Mouse (Mus musculus) ES-E14 (cell line): Measurements from ENCODE around the gene Nav2. TPM values are rescaled to one million over a fixed set of nuclear protein-coding genes. Genes with fewer than 3 reads are reported as not detected.

ENCODE experiments used
- DNase-seq: peaks from one replicate; pipeline ENCODE4 v3.0.0-alpha.2; 2013; ENCODE audit warnings: low read depth, low spot score
- H3K27ac ChIP-seq: 2 replicates; pipeline ENCODE4 v1.5.1; 2012; ENCODE audit warnings: low read depth, mild to moderate bottlenecking, low read length, moderate library complexity, mixed read lengths; ENCODE audit not compliant: poor library complexity, insufficient read depth, severe bottlenecking
- H3K36me3 ChIP-seq: 2 replicates; pipeline ENCODE4 v1.6.1; 2012; ENCODE audit warnings: mild to moderate bottlenecking, low read length, moderate library complexity, mixed read lengths; ENCODE audit not compliant: control insufficient read depth, poor library complexity, insufficient read depth, severe bottlenecking
- H3K4me1 ChIP-seq, 2 experiments: fragments of 150-350 bp in 1 of 2; sonication (generic) in 1 of 2; 2 replicates each; pipeline ENCODE4 v1.6.1; 2012; ENCODE audit warnings: low read length in 2 of 2, mild to moderate bottlenecking in 1 of 2, mixed read lengths in 1 of 2; ENCODE audit not compliant: control insufficient read depth in 2 of 2, insufficient read depth in 2 of 2, poor library complexity in 1 of 2
- H3K4me3 ChIP-seq, 2 experiments: fragments of 150-350 bp in 1 of 2; sonication (generic) in 1 of 2; 2 replicates each; pipeline ENCODE4 v1.5.1; 2012; ENCODE audit warnings: low read length in 2 of 2, low read depth in 1 of 2, mild to moderate bottlenecking in 1 of 2, mixed read lengths in 1 of 2; ENCODE audit not compliant: insufficient read depth in 1 of 2, poor library complexity in 1 of 2, severe bottlenecking in 1 of 2
- H3K9ac ChIP-seq: 2 replicates; pipeline ENCODE4 v1.6.1; 2012; ENCODE audit warnings: low read depth, mild to moderate bottlenecking, low read length, mixed read lengths; ENCODE audit not compliant: poor library complexity, insufficient read depth, severe bottlenecking
- H3K9me3 ChIP-seq: fragments of 150-350 bp; sonication (generic); 2 replicates; pipeline ENCODE4 v1.6.1; 2012; ENCODE audit warnings: low read depth, mild to moderate bottlenecking, low read length; ENCODE audit not compliant: control insufficient read depth, insufficient read depth
- CHD2 ChIP-seq: IDR thresholded peaks from 2 replicates; pipeline ENCODE4 v1.6.1; 2014; ENCODE audit warnings: mild to moderate bottlenecking, low read depth, low read length, inconsistent platforms
- HCFC1 ChIP-seq: IDR thresholded peaks from 2 replicates; pipeline ENCODE4 v1.6.1; 2012; ENCODE audit warnings: low read length, inconsistent platforms, borderline replicate concordance; ENCODE audit not compliant: insufficient read depth
- MAFK ChIP-seq: IDR thresholded peaks from 2 replicates; pipeline ENCODE4 v1.6.1; 2014; ENCODE audit warnings: mild to moderate bottlenecking, low read depth, low read length, inconsistent platforms; ENCODE audit not compliant: insufficient read depth
- ZC3H11A ChIP-seq: IDR thresholded peaks from 2 replicates; pipeline ENCODE4 v1.6.1; 2012; ENCODE audit warnings: low read depth, mild to moderate bottlenecking, inconsistent platforms, low read length, borderline replicate concordance
- ZNF384 ChIP-seq: IDR thresholded peaks from 2 replicates; pipeline ENCODE4 v1.6.1; 2012; ENCODE audit warnings: low read depth, low read length, inconsistent platforms
- in situ Hi-C, 2 experiments: fragments of 600-800 bp; cut with MboI; formaldehyde crosslinking; loops; one replicate each; pipeline ENCODE4 v1.15.1; 2025; ENCODE audit warnings: low sequenced_read_pairs in 2 of 2, inconsistent platforms in 1 of 2; ENCODE audit not compliant: unreplicated experiment in 2 of 2
- total RNA-seq: library from RNA; depleted of rRNA; stranded (reverse); fragments of 300-350 nt; gene quantifications from 2 replicates; pipeline ENCODE4 v1.2.3, GENCODE M21; 2012

The Nav2 gene
- total RNA-seq, 1 experiment = 18.2 TPM

DNA sequence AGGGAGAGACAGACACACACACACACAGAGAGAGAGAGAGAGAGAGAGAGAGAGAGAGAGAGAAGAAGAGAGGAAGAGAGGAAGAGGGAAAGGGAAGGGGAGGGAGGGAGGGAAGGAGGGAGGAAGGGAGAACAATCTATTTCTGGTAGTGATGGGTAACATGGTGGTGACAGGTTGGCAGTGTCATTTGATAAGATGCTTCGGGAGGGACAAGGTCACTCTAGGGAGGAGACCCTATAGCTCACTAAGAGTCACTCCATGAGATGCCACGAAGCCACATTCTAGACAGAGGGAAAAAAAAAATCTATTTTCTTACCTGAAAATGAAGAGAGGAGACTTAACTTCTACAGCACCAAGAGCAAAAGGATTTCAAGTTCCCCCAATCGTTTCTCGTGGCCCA lies 12.5 kb upstream of the Nav2 start:
- in situ Hi-C loops = no loop called here
- H3K27ac ChIP-seq = no peak overlapping the region
- no peak for DNase-seq
- TF ChIP-seq HCFC1 = no peak
- no peak for TF ChIP-seq ZNF384
- TF ChIP-seq ZC3H11A = no peak
- no peak for TF ChIP-seq MAFK
- no peaks in the 10 kb centered on the region for H3K9me3 ChIP-seq
- no peak overlapping the region for H3K9ac ChIP-seq
- H3K4me3 ChIP-seq = no peak overlapping the region
- H3K4me1 ChIP-seq = peaks cover 2 to 3% of the 10 kb centered on the region in 2 experiments; a peak in 2 of 4 replicates
- no peaks in the 10 kb centered on the region for H3K36me3 ChIP-seq

DNA sequence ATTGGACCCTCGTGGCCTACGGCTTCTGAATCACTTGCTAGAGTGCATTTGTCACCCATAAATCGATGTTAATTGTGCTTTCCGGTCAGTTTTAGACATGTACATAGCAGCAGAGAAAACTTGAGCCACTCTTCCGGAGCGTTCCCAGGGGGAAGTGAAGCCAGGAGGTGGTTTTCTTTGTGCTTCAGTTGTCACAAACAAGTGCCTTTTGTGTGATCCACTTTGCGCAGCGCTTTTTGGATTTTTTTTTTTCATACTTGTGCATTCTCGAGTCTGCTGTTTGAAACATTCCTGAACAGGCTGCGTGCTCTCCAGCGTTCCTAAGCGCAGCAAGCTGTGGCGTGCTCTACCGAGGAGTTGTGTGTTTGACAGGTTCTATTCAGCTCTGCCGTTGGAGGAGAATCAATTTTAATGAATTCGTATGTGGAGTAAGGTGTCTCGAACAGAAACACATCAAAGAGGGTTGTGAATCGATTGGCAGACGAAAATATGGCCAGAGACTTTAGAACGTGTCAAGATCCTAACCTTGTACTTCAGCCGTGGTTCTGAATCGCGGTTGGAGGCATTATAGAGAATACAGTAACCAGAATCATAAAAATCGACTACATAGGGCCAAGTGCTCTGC lies 10.9 kb upstream of the Nav2 start:
- no peak overlapping the region for H3K4me3 ChIP-seq
- no peak overlapping the region for H3K9ac ChIP-seq
- DNase-seq = no peak
- in situ Hi-C loops = no loop called here
- H3K36me3 ChIP-seq = no peaks in the 10 kb centered on the region
- H3K27ac ChIP-seq = no peak overlapping the region
- no peaks in the 10 kb centered on the region for H3K9me3 ChIP-seq
- no peak for TF ChIP-seq ZNF384
- TF ChIP-seq CHD2 = no peak
- no peak for TF ChIP-seq MAFK
- TF ChIP-seq ZC3H11A = no peak
- no peak for TF ChIP-seq HCFC1
- H3K4me1 ChIP-seq = peaks cover 2 to 3% of the 10 kb centered on the region in 2 experiments; a peak in 2 of 4 replicates

DNA sequence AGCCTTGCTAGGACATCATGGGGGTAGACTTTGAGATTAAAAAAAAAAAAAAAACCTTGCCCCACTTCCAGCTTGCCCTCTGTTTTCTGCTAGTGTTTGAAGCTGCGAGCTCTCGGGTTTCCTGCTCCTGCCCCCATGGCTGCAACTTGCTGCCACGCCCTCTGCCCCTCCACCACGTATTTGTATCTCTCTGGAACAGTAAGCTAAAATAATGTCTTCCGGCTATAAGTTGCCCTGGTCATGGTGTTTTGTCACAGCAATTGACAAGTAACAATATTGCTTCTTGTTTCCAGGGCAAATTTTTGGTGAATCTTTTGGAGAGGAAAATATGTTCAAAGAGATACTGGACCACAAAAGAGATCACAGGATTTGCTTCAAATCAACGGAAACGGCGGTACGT lies 10.1 kb upstream of the Nav2 start:
- Histone ChIP-seq H3K4me1 (peaks cover 2 to 3% of the 10 kb centered on the region in 2 experiments; a peak in 2 of 4 replicates), H3K4me3 (no peak overlapping the region), H3K27ac (no peak overlapping the region), H3K36me3 (no peaks in the 10 kb centered on the region), H3K9me3 (no peaks in the 10 kb centered on the region), H3K9ac (no peak overlapping the region)
- no peak for DNase-seq
- no peak for TF ChIP-seq ZNF384
- no peak for TF ChIP-seq HCFC1
- no peak for TF ChIP-seq MAFK
- in situ Hi-C loops = no loop called here

DNA sequence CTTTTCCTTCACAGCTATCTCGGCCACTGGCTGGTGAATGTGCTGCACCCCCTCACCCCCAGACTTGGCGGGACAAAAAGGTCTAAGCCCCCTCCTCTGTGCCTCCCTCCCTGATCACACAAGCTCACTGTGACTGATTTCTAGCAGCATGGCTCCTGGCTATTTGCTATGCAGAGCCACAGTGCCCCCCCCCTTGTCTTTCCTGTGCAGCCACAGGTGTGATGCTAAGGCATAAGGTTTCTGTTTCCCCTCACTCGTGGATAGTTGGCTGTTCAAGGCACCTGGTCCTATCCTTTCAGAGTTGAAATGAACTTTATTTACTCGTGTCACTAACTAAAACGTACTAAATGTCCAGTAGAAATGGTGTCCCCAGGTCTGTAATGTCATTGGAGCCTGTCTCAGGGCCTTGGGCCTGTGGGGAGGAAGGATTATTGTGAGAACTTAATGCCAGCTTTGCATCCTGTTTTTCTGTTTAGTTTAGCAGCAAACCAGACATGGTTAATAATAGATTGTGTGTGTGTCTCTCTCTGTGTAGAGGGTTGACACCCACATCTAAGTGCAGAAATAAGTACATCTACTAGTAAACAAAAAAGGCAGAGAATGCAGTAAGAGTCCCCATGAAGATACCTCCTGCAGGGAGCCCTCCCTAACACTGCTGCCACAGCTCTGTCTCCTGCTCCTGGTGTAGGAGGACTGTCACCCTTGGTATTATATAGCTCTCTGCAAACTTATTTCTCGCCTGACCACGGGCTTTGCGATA lies 7.9 kb upstream of the Nav2 start:
- TF ChIP-seq HCFC1 = no peak
- TF ChIP-seq ZNF384 = no peak
- TF ChIP-seq CHD2 = no peak
- TF ChIP-seq MAFK = no peak
- no peak for TF ChIP-seq ZC3H11A
- Histone ChIP-seq H3K9ac (no peak overlapping the region), H3K4me3 (no peak overlapping the region), H3K36me3 (no peaks in the 10 kb centered on the region), H3K4me1 (peaks cover 0 to 2% of the 10 kb centered on the region in 2 experiments; a peak in 1 of 4 replicates), H3K9me3 (no peaks in the 10 kb centered on the region), H3K27ac (no peak overlapping the region)
- DNase-seq = no peak
- in situ Hi-C loops = no loop called here
